Mouse (Mus musculus): ENCODE data around the gene Gipr. TPM values are rescaled to one million over a fixed set of nuclear protein-coding genes. Genes with fewer than 3 reads are reported as not detected.

Gipr gene
- 1.2 and 2.1 TPM in 2 replicates for polyA plus RNA-seq (2015; fragmentation: Nextera tagmentation; extraction: Ambion mirVana)

- Histone ChIP-seq H3K27me3 (replicated peaks) (peaks cover 37% of the 10 kb centered on the region), H3K9ac (replicated peaks) (0 out of 2 replicates have a peak within 1 kb of the TSS, but pooled peaks have one; percentile 23), H3K4me2 (peak within 1 kb of the TSS; percentile 32), H3K4me3 (replicated peaks) (no peak within 1 kb of the TSS), H3K36me3 (no peaks in the 10 kb centered on the region), H3K27ac (replicated peaks) (no peak within 1 kb of the TSS), H3K9me3 (replicated peaks) (no peaks in the 10 kb centered on the region), H3K4me1 (peaks cover 17% of the 10 kb centered on the region)
- 8% methylated on average over 14 of the region's 14 CpGs for WGBS
- ATAC-seq (ENCODE audit: low FRiP score) = no peak
Measured at GRCm38 (mm10) chr7:19165656-19166423, at the start of gene Gipr. TSS of gene Gipr (minus strand) at chr7:19166127.

- WGBS = 70% methylated on average over 9 of the region's 9 CpGs
Measured at GRCm38 (mm10) chr7:19214940-19215339, 49.0 kb upstream of the Gipr start.

GRCm38 (mm10) chr7:19214369-19214768 lies 48.4 kb upstream of the Gipr start:
- H3K4me1 ChIP-seq = peaks cover 13% of the 10 kb centered on the region
- no peaks in the 10 kb centered on the region for H3K36me3 ChIP-seq
- 73% methylated on average over 7 of the region's 7 CpGs for whole genome bisulfite sequencing
- H3K4me2 ChIP-seq = no peak overlapping the region
- no peak for ATAC-seq (ENCODE audit: low FRiP score)
- no peak overlapping the region for H3K27ac ChIP-seq (replicated peaks)
- no peaks in the 10 kb centered on the region for H3K9me3 ChIP-seq (replicated peaks)
- no peak overlapping the region for H3K9ac ChIP-seq (replicated peaks)
- peaks cover 15% of the 10 kb centered on the region; the same call in 1 of the 2 replicates for H3K27me3 ChIP-seq (replicated peaks)
- no peak overlapping the region for H3K4me3 ChIP-seq (replicated peaks)

More at GRCm38 (mm10) chr7:19214940-19215339, 49.0 kb upstream of the Gipr start:
- Histone ChIP-seq H3K4me3 (replicated peaks) (no peak overlapping the region), H3K4me1 (peaks cover 13% of the 10 kb centered on the region), H3K36me3 (no peaks in the 10 kb centered on the region), H3K4me2 (no peak overlapping the region), H3K27ac (replicated peaks) (no peak overlapping the region), H3K9ac (replicated peaks) (no peak overlapping the region), H3K27me3 (replicated peaks) (peaks cover 15% of the 10 kb centered on the region; the same call in 1 of the 2 replicates), H3K9me3 (replicated peaks) (no peaks in the 10 kb centered on the region)
- ATAC-seq (ENCODE audit: low FRiP score) = no peak

GRCm38 (mm10) chr7:19213385-19213784 lies 47.5 kb upstream of the Gipr start:
- H3K27ac ChIP-seq (replicated peaks) = no peak overlapping the region
- peak overlapping the region; percentile 91 for H3K4me2 ChIP-seq
- no peaks in the 10 kb centered on the region for H3K9me3 ChIP-seq (replicated peaks)
- H3K4me3 ChIP-seq (replicated peaks) = peak overlapping the region; percentile 51
- H3K4me1 ChIP-seq = peaks cover 13% of the 10 kb centered on the region
- no peaks in the 10 kb centered on the region for H3K36me3 ChIP-seq
- no peak for ATAC-seq (ENCODE audit: low FRiP score)
- 59% methylated on average over 2 of the region's 2 CpGs for WGBS
- peaks cover 15% of the 10 kb centered on the region; the same call in 1 of the 2 replicates for H3K27me3 ChIP-seq (replicated peaks)
- H3K9ac ChIP-seq (replicated peaks) = no peak overlapping the region

GRCm38 (mm10) chr7:19211996-19212755 lies 46.2 kb upstream of the Gipr start, which contains the start of gene Gpr4:
TSS of gene Gpr4 (plus strand) at chr7:19212538.
- ATAC-seq (ENCODE audit: low FRiP score) = peak; percentile 75
- Histone ChIP-seq H3K4me2 (peak within 1 kb of the TSS; percentile 91), H3K27me3 (replicated peaks) (peaks cover 15% of the 10 kb centered on the region; the same call in 1 of the 2 replicates), H3K27ac (replicated peaks) (no peak within 1 kb of the TSS), H3K4me1 (peaks cover 13% of the 10 kb centered on the region), H3K9me3 (replicated peaks) (no peaks in the 10 kb centered on the region), H3K36me3 (no peaks in the 10 kb centered on the region), H3K4me3 (replicated peaks) (peak within 1 kb of the TSS; percentile 51), H3K9ac (replicated peaks) (peak within 1 kb of the TSS; percentile 52)
- 2% methylated on average over 28 of the region's 30 CpGs for WGBS

GRCm38 (mm10) chr7:19211041-19211675 lies 45.2 kb upstream of the Gipr start:
- H3K4me3 ChIP-seq (replicated peaks) = no peak overlapping the region
- ATAC-seq (ENCODE audit: low FRiP score) = no peak
- no peak overlapping the region for H3K4me2 ChIP-seq
- H3K27ac ChIP-seq (replicated peaks) = no peak overlapping the region
- H3K27me3 ChIP-seq (replicated peaks) = peaks cover 12% of the 10 kb centered on the region; the same call in 1 of the 2 replicates
- 47% methylated on average over 5 of the region's 5 CpGs for WGBS
- no peak overlapping the region for H3K9ac ChIP-seq (replicated peaks)
- H3K9me3 ChIP-seq (replicated peaks) = no peaks in the 10 kb centered on the region
- H3K4me1 ChIP-seq = peaks cover 13% of the 10 kb centered on the region
- H3K36me3 ChIP-seq = peaks cover under 1% of the 10 kb centered on the region; the same call in 1 of the 2 replicates

GRCm38 (mm10) chr7:19210010-19210409 lies 44.1 kb upstream of the Gipr start:
- Histone ChIP-seq H3K9ac (replicated peaks) (no peak overlapping the region), H3K27ac (replicated peaks) (no peak overlapping the region), H3K4me1 (peaks cover 13% of the 10 kb centered on the region), H3K4me3 (replicated peaks) (no peak overlapping the region), H3K9me3 (replicated peaks) (no peaks in the 10 kb centered on the region), H3K36me3 (peaks cover 12% of the 10 kb centered on the region; the same call in 1 of the 2 replicates), H3K4me2 (no peak overlapping the region), H3K27me3 (replicated peaks) (peaks cover 12% of the 10 kb centered on the region; the same call in 1 of the 2 replicates)
- WGBS = 92% methylated on average over 5 of the region's 5 CpGs
- no peak for ATAC-seq (ENCODE audit: low FRiP score)

GRCm38 (mm10) chr7:19209494-19209893 lies 43.6 kb upstream of the Gipr start:
- no peak overlapping the region for H3K27ac ChIP-seq (replicated peaks)
- H3K36me3 ChIP-seq = peaks cover 17% of the 10 kb centered on the region
- 81% methylated on average over 4 of the region's 4 CpGs for WGBS
- no peaks in the 10 kb centered on the region for H3K9me3 ChIP-seq (replicated peaks)
- no peak overlapping the region for H3K4me3 ChIP-seq (replicated peaks)
- H3K27me3 ChIP-seq (replicated peaks) = peaks cover 12% of the 10 kb centered on the region; the same call in 1 of the 2 replicates
- H3K4me1 ChIP-seq = peaks cover 13% of the 10 kb centered on the region
- no peak overlapping the region for H3K4me2 ChIP-seq
- no peak overlapping the region for H3K9ac ChIP-seq (replicated peaks)
- no peak for ATAC-seq (ENCODE audit: low FRiP score)

GRCm38 (mm10) chr7:19208944-19209472 lies 43.1 kb upstream of the Gipr start:
- H3K27ac ChIP-seq (replicated peaks) = no peak overlapping the region
- no peak for ATAC-seq (ENCODE audit: low FRiP score)
- no peak overlapping the region for H3K4me2 ChIP-seq
- H3K4me1 ChIP-seq = peaks cover 13% of the 10 kb centered on the region
- H3K9me3 ChIP-seq (replicated peaks) = no peaks in the 10 kb centered on the region
- no peak overlapping the region for H3K9ac ChIP-seq (replicated peaks)
- no peak overlapping the region for H3K4me3 ChIP-seq (replicated peaks)
- H3K27me3 ChIP-seq (replicated peaks) = peaks cover 12% of the 10 kb centered on the region; the same call in 1 of the 2 replicates
- WGBS = 59% methylated on average over 7 of the region's 7 CpGs
- peaks cover 22% of the 10 kb centered on the region for H3K36me3 ChIP-seq

- H3K9me3 ChIP-seq (replicated peaks) = no peaks in the 10 kb centered on the region
- H3K4me3 ChIP-seq (replicated peaks) = no peak overlapping the region
- no peak overlapping the region for H3K9ac ChIP-seq (replicated peaks)
- H3K27me3 ChIP-seq (replicated peaks) = peaks cover 12% of the 10 kb centered on the region; the same call in 1 of the 2 replicates
- H3K4me2 ChIP-seq = no peak overlapping the region
- ATAC-seq (ENCODE audit: low FRiP score) = no peak
- H3K4me1 ChIP-seq = peaks cover 13% of the 10 kb centered on the region
- peaks cover 26% of the 10 kb centered on the region for H3K36me3 ChIP-seq
- H3K27ac ChIP-seq (replicated peaks) = no peak overlapping the region
- WGBS = 84% methylated on average over 13 of the region's 13 CpGs
Measured at GRCm38 (mm10) chr7:19208201-19208910, 42.4 kb upstream of the Gipr start.
